8 mouse cellular contexts compared by ENCODE assay signal in genomic region chrX:99198532-99198931, GRCm38 (mm10).
DNase-seq lines count a peak whose midpoint lies in the region; ATAC-seq and TF ChIP-seq lines count a peak whose summit lies in the region.

No protein-coding gene starts in this region.

- H3K27ac ChIP-seq in layer of hippocampus, adult 2 months = peak overlapping the region; percentile 75
- H3K27ac ChIP-seq in embryonic facial prominence, embryonic 14.5 days (replicated peaks; ENCODE audit: low read depth, low read length) = peak overlapping the region; percentile 74
- peak overlapping the region; percentile 54; the same call in 1 of the 2 replicates for H3K27ac ChIP-seq in hindbrain, postnatal 0 days
- H3K27ac ChIP-seq in midbrain, postnatal 0 days (ENCODE audit: low read depth, low read length) = no peak overlapping the region

- no peaks in the 10 kb centered on the region for H3K9me3 ChIP-seq in embryonic facial prominence, embryonic 14.5 days (ENCODE audit: control insufficient read depth, low read length)
- no peaks in the 10 kb centered on the region for H3K9me3 ChIP-seq in hindbrain, postnatal 0 days (ENCODE audit: low read length)
- no peaks in the 10 kb centered on the region for H3K9me3 ChIP-seq in midbrain, postnatal 0 days (ENCODE audit: low read length)

- 47% methylated on average over 4 of the region's 9 CpGs for WGBS in embryonic facial prominence, embryonic 14.5 days
- 57% methylated on average over 7 of the region's 9 CpGs for WGBS in hindbrain, postnatal 0 days
- WGBS in midbrain, postnatal 0 days = 24% methylated on average over 9 of the region's 9 CpGs

- peak overlapping the region; percentile 51 for H3K4me2 ChIP-seq in embryonic facial prominence, embryonic 14.5 days (ENCODE audit: low read depth, low read length)
- H3K4me2 ChIP-seq in hindbrain, postnatal 0 days (ENCODE audit: low read depth, low read length) = peak overlapping the region; percentile 51
- peak overlapping the region; percentile 46 for H3K4me2 ChIP-seq in midbrain, postnatal 0 days (ENCODE audit: low read depth, low read length, poor library complexity, severe bottlenecking)

- ATAC-seq in embryonic facial prominence, embryonic 14.5 days (ENCODE audit: low read depth) = peak; percentile 44; the same call in 1 of the 2 replicates
- ATAC-seq in hindbrain, postnatal 0 days = peak; percentile 72
- ATAC-seq in midbrain, postnatal 0 days (ENCODE audit: low FRiP score) = peak; percentile 66; the same call in 1 of the 2 replicates

- H3K4me3 ChIP-seq in layer of hippocampus, adult 2 months = peak overlapping the region; percentile 46
- H3K4me3 ChIP-seq in embryonic facial prominence, embryonic 14.5 days (ENCODE audit: low read depth, low read length) = peak overlapping the region; percentile 23
- peak overlapping the region; percentile 14; the same call in 1 of the 2 replicates for H3K4me3 ChIP-seq in hindbrain, postnatal 0 days (ENCODE audit: low read length)
- H3K4me3 ChIP-seq in midbrain, postnatal 0 days (ENCODE audit: low read depth, low read length) = no peak overlapping the region

- no peak for DNase-seq in layer of hippocampus, adult 2 months (ENCODE audit: low spot score in 2 of 2)
- no peak for DNase-seq in layer of hippocampus, adult 9-11 months
- DNase-seq in embryonic facial prominence, embryonic 14.5 days (ENCODE audit: low spot score) = no peak
- no peak for DNase-seq in hindbrain, postnatal 0 days (ENCODE audit: low spot score)
- no peak for DNase-seq in midbrain, postnatal 0 days (ENCODE audit: low spot score)
- no peak for DNase-seq in layer of hippocampus, postnatal 14 days (ENCODE audit: low spot score in 2 of 2)
- no peak for DNase-seq in urinary bladder, adult 2 months (ENCODE audit: low spot score)
- DNase-seq in left cerebral cortex, adult 18-20 months (ENCODE audit: low spot score in 2 of 2) = no peak

- H3K4me1 ChIP-seq in embryonic facial prominence, embryonic 14.5 days (ENCODE audit: control insufficient read depth, insufficient read depth, low read length) = no peaks in the 10 kb centered on the region; the same call in 1 of the 2 replicates
- no peaks in the 10 kb centered on the region for H3K4me1 ChIP-seq in hindbrain, postnatal 0 days (ENCODE audit: insufficient read depth, low read length)
- no peaks in the 10 kb centered on the region for H3K4me1 ChIP-seq in midbrain, postnatal 0 days (ENCODE audit: insufficient read depth, low read length)

- H3K9ac ChIP-seq in embryonic facial prominence, embryonic 14.5 days (ENCODE audit: low read depth, low read length) = peak overlapping the region; percentile 43; the same call in 1 of the 2 replicates
- peak overlapping the region; percentile 24; the same call in 1 of the 2 replicates for H3K9ac ChIP-seq in hindbrain, postnatal 0 days (replicated peaks; ENCODE audit: low read length)
- 0 out of 2 replicates have a peak overlapping the region, but pooled peaks have one; percentile 19 for H3K9ac ChIP-seq in midbrain, postnatal 0 days (replicated peaks; ENCODE audit: low read length, poor library complexity, severe bottlenecking)

- no peak for TF ChIP-seq CTCF in layer of hippocampus, adult 2 months (conservative IDR thresholded peaks at IDR 0.05)
- TF ChIP-seq CTCF in hindbrain, postnatal 0 days (IDR thresholded peaks at IDR 0.05; ENCODE audit: low read depth) = no peak
- no peak for TF ChIP-seq CTCF in midbrain, postnatal 0 days (IDR thresholded peaks at IDR 0.05)

- peaks cover 5% of the 10 kb centered on the region; the same call in 1 of the 2 replicates for H3K27me3 ChIP-seq in embryonic facial prominence, embryonic 14.5 days (replicated peaks; ENCODE audit: control insufficient read depth, insufficient read depth, low read length)
- no peaks in the 10 kb centered on the region for H3K27me3 ChIP-seq in hindbrain, postnatal 0 days (ENCODE audit: insufficient read depth, low read length)
- peaks cover 4% of the 10 kb centered on the region; the same call in 1 of the 2 replicates for H3K27me3 ChIP-seq in midbrain, postnatal 0 days (ENCODE audit: insufficient read depth, low read length)

- H3K36me3 ChIP-seq in embryonic facial prominence, embryonic 14.5 days (ENCODE audit: control insufficient read depth, insufficient read depth, low read length) = no peaks in the 10 kb centered on the region
- no peaks in the 10 kb centered on the region for H3K36me3 ChIP-seq in hindbrain, postnatal 0 days (ENCODE audit: insufficient read depth, low read length)
- H3K36me3 ChIP-seq in midbrain, postnatal 0 days (ENCODE audit: insufficient read depth, low read length) = no peaks in the 10 kb centered on the region
